Mouse (Mus musculus) layer of hippocampus, postnatal 36 days (tissue): Measurements from ENCODE around the gene Gins2. TPM values are rescaled to one million over a fixed set of nuclear protein-coding genes. Genes with fewer than 3 reads are reported as not detected.

ENCODE experiments used
- microRNA-seq, 2 experiments: library from miRNA; unstranded; fragments of <30 nt; microRNA quantifications; one replicate each; pipeline ENCODE4 v1.2.0; 2021
- total RNA-seq, 2 experiments: library from RNA; stranded (reverse); gene quantifications; 2 replicates each; pipeline ENCODE4 v1.2.3; 2021

Gene Gins2
- total RNA-seq, 2 experiments from 2014 or later: 4.8 to 5.5 TPM

Small RNAs within 50 kb of the gene (microRNA-seq; reads per million reads assigned to microRNA genes)
- gene Mir7687: 4.5 to 7.2 reads per million in 2 experiments

Other genes with a start within 250 kb of the Gins2 start
- 10 to 100 TPM; 13.1 to 13.4 TPM for gene 1190005I06Rik, start 58.3 kb upstream of the Gins2 start, total RNA-seq
- gene Gm27021, start 78.8 kb upstream of the Gins2 start, total RNA-seq: not detected
- 1,000 to 10,000 TPM; 1,023 to 1,088 TPM for gene Cox4i1, start 78.9 kb upstream of the Gins2 start, total RNA-seq
- gene Emc8, start 79.3 kb upstream of the Gins2 start, total RNA-seq: 10 to 100 TPM; 64.3 to 71.6 TPM
- gene Irf8, start 147.1 kb upstream of the Gins2 start, total RNA-seq: 1 to 10 TPM; 4.7 to 5.2 TPM